Mouse (Mus musculus) bone marrow macrophage, adult 2 months (primary cell): ENCODE data around the gene 4930590J08Rik.

Experiments used
- CTCF ChIP-seq: IDR thresholded peaks from 2 replicates; pipeline ENCODE4 v1.5.1; 2012; ENCODE audit warnings: low read depth, mild to moderate bottlenecking, low read length, moderate library complexity
- POLR2A ChIP-seq: IDR thresholded peaks from 2 replicates; pipeline ENCODE4 v1.6.1; 2012; ENCODE audit warnings: mild to moderate bottlenecking, low read depth, low read length, borderline replicate concordance

- TF ChIP-seq POLR2A (no peak), CTCF (no peak)
Measured at GRCm38 (mm10) chr6:91890615-91891014, 12.0 kb upstream of the 4930590J08Rik start.
